Mouse (Mus musculus) thymus, adult 18-20 months (tissue): ENCODE measurements around the gene Itpr1.

ENCODE experiments used
- DNase-seq, 2 experiments: peaks; one replicate each; pipeline ENCODE4 v3.0.0; 2022; ENCODE audit warnings: mixed read lengths in 2 of 2

Gene Itpr1

DNA sequence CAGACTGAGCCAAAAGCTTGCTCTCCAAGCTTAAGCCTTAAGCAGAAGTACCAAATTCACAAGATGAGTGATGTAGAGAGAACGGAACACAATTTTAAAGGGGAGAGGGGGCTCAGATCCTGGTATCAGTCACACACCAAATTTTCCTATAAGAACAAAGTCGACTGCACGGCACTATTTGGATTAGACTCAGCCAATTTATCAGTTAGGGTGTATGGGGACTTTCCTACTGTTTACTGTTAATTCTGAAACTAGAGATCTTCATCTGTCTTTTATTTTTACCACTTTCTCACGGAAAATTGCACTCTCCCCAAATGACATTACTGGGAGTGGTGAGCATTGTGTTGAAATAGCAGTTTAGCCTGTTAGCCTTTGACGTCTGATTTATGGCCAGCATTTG is 269.6 kb downstream of the Itpr1 start:
- DNase-seq: no peak

GRCm38 (mm10) chr6:108486212-108486992 is 273.5 kb downstream of the Itpr1 start:
- DNase-seq: no peak

DNA sequence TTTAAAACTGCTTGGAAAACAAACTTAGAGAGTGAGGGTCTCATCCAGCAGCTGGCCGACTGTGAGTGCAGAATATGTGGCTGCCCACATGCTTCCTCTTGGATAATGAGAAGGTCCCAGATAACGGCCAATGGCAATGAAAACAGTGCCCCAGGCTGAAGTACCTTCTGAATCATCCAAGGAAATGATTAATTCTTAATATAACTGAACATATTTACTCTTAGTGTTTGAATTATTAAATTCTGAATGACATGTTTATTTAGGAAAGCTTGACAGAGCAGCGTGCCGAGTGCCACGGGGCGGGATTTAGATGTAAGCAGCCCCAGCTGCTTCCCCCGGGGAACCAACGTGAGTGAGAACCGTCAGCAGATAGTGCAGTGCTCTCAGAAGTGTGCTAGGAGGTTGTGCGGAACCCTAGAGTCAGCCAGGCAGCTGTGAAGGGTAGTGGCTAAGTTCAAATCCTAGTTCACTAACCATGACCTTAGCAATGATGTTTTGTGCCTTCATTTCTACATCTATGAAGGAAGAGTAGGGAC is 274.5 kb downstream of the Itpr1 start:
- DNase-seq: no peak

DNA sequence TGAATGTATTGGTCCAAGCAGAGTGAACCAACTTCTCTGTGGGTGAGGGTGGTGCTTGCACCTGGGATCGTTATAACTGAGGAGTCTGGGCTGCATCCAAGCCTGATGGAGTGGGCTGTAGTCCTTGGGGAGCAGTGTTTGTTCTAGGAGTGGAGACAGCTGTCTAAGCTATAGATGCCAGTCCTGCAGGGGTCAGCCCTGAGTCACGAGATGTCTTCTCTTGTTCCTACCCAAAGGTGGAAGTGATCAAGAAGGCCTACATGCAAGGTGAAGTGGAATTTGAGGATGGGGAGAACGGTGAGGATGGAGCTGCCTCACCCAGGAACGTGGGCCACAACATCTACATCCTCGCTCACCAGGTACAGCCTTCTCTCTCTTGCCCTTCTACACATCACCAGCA is 275.4 kb downstream of the Itpr1 start:
- DNase-seq: no peak

GRCm38 (mm10) chr6:108491969-108492368 is 279.1 kb downstream of the Itpr1 start:
- DNase-seq: no peak

DNA sequence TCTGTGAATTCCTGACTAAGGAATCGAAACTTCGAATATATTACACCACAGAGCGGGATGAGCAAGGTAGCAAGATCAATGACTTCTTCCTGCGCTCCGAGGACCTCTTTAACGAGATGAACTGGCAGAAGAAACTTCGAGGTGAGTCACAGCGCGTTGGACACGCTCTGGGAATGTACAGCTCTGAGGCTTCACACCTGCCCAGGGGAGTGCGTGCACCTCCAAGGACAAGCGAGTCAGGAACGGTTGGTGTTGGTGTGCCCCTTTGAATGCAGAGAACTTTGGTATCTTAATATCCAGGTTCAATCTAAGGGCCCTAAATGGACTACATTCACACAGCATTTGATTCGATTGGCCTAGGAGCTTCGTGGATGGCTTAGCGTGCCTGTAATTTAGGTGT is 280.9 kb downstream of the Itpr1 start:
- no peak for DNase-seq

DNA sequence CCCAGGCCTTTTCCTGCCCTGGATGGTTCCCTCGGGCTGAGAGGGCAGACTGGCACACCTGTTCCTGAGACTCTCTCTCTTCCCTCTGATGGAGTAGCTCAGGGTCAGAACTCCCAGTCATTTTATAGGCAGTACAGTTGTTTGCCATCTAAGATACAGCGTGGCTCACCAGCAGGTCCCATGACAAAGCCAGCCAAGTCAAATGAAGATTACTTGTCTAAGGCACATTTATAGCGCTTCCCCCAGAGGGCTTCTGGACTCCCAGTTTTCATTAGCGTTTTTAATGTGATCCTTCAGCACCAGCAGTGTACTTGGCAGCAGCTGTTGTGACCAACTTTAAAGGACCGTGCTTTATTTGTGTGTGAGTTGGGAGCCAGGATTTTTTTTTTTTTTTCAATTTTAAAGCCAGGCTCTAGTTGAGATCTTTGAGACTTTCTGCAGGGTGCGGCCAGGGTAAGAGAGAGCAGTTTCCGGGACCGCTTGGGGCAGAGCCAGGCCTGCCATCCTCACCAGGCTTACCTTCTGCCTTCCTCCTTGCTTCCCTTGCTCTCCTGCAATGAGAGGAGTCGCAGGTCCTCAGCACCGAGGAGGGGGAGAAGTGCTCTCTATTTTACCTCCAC is 281.4 kb downstream of the Itpr1 start:
- no peak for DNase-seq

GRCm38 (mm10) chr6:108494994-108495393 is 282.1 kb downstream of the Itpr1 start:
- DNase-seq: no peak

DNA sequence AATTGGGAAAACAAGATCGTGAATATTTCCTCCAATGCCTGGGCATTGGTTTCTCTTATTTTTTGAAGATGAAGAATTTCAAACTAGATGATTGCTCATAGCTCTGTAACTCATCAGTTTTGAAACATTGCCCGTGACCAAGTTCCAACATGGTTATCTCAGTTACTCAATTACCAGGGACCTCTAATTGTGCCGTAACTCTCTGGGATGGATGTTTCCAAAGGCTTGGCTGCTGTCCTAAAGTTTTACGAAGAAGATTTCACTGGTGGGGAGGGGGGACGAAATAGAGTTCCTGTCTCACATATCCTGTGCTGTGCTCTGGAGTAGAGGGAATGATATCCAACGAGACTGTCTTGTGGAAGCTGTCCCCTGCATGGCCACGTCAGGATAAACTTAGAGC is 285.2 kb downstream of the Itpr1 start:
- no peak for DNase-seq

GRCm38 (mm10) chr6:108503651-108504050 is 290.8 kb downstream of the Itpr1 start:
- DNase-seq: peak in 1 of 2 experiments; percentile 23

DNA sequence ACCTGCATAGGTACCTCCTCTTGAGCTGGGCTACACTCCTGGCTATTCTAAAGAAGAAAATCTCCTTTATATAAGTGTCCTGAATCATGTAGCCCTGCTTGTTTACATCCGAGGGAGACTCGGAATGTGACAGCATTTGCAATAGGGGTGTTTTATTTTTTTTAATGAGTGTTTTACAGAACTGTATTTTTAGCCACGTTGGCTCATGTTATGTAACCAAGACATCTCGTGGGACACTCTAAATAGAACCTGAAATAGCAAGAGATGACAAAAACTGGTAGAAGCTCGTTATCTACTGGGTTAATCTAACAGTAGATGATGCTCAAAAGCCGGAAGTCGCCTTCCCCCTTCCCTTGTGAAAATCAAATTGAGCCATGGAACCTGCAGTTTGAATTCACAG is 291.8 kb downstream of the Itpr1 start:
- DNase-seq: no peak

GRCm38 (mm10) chr6:108506161-108506560 is 293.3 kb downstream of the Itpr1 start:
- no peak for DNase-seq

- DNase-seq: no peak
Observed at GRCm38 (mm10) chr6:108507337-108507736, 294.4 kb downstream of the Itpr1 start.

- no peak for DNase-seq
Observed at GRCm38 (mm10) chr6:108509320-108509719, 296.4 kb downstream of the Itpr1 start.

- no peak for DNase-seq
Observed at GRCm38 (mm10) chr6:108510101-108510500, 297.2 kb downstream of the Itpr1 start.

- DNase-seq: no peak
Observed at GRCm38 (mm10) chr6:108512097-108512496, 299.2 kb downstream of the Itpr1 start.

- DNase-seq: no peak
Observed at GRCm38 (mm10) chr6:108512994-108513393, 300.1 kb downstream of the Itpr1 start.

- DNase-seq: no peak
Observed at GRCm38 (mm10) chr6:108516248-108516647, 303.4 kb downstream of the Itpr1 start.

DNA sequence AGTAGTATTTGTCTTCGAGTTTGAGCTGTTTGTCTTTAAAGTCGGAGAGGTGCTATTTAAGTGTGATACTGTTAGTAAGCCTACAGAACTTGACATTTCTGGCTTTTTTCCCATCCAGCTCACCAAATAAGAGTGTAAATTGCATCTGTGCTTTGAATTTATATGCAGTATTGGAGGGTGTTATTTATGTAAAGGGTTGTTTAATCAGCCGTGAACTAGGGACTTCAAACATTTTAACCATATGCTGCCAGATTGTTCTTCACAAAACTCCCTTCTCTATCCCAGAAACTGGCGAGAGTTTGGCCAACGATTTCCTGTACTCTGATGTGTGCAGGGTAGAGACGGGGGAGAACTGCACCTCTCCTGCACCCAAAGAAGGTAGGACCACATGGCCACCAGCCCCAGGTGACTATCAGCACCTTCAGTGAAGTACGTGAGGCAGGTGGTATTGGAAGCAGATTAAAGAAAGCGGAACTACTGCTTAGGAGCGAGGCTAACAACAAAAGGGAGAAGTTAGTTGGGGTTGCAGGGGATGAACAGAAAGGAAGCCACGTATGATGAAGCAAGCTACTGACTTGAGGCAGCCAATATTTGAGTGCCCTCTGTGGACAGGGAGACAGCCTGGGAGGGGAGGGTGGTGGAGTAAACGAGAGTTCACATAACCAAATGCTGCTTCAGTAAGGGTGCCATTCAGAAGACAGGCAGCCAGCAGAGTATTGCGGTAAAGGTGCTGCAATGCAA is 304.5 kb downstream of the Itpr1 start:
- DNase-seq: no peak

DNA sequence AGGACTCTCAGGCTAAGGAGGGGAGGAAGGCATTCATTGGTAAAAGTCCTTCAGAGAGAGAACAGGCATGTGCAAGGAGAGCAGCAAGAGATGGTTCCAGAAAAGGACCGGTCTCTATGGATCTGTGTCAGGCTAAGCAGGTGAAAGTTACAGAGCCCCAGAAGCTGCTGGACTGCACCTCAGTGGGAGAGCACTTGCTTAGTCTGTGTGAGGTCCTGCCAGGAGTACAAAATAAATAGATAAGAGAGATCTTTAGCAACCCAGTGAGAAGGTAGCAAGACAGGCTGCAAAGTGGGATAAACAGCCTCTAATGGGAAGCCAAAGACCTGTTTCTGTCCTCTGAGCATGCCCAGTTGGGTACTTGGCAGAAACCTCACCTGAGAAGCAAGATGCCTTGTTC is 305.1 kb downstream of the Itpr1 start:
- no peak for DNase-seq

DNA sequence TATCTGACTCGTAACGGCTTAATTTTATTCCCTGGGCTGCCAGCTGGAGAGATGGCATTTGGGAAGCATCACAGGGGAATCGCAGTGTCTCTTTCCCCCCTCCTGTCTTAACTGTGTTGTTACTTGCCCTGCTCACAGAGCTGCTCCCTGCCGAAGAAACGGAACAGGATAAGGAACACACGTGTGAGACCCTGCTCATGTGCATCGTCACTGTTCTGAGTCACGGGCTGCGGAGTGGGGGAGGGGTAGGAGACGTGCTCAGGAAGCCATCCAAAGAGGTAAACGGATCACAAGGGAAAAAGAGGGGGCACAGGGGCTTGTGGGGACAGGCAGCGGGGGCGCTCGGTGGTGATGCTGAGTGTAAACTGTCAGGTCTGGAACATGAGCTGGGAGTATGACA is 305.7 kb downstream of the Itpr1 start:
- DNase-seq: no peak

DNA sequence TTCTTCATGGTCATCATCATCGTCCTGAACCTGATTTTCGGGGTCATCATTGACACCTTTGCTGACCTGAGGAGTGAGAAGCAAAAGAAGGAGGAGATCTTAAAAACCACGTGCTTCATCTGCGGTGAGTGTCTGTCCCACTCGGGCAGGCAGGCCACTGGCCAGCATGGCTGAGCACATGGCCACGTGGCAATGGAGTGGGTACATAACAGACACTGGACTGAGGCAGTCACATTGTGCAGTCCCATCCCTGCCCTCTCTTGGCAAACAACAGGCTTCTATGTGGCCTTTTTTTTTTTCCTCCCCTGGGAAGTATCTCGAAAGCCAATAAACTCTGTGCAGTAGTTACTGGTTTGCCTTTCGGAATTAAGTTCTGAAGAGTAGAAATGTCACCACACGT is 306.4 kb downstream of the Itpr1 start:
- DNase-seq: no peak

GRCm38 (mm10) chr6:108523956-108524616 is 311.2 kb downstream of the Itpr1 start:
- DNase-seq: peak in 1 of 2 experiments; percentile 30
